Mouse (Mus musculus): ENCODE data around the gene Ubl5.

DNA sequence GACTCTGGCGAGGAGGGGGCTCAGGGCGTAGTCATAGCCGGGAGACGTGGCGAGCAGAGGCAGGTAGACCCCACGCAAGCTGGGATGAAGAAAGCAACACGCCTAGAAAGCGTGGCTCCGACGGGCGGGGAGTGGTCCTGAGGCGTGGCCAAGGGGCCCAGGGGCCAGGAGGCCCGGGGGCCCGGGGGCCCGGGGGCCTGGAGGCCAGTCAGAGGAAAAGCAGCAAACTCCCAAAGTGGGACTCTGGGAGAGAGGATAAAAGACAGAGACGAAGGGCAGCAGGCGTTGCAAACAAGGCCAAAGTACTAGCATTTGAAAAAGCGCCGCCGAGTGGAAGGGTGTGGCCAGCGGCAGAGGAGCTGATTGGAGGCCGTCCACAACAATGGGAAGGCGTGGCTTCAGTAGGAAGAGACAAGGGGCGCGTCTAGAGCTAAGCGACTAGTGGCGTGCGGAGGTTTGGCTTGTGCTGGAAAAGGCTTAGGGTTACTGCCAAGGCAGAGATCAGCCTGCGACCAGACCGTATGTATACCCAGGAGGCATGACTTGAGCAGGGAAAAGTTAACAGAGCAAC, 303 bp downstream of the Ubl5 start:
- TF ChIP-seq CTCF (conservative IDR thresholded peaks at IDR 0.05; ENCODE audit: insufficient read depth, insufficient read length, low read depth, low read length) (0 out of 2 replicates have a peak, but pooled peaks have one; percentile 4), POLR2A (IDR thresholded peaks at IDR 0.05; ENCODE audit: low read depth, low read length) (no peak)
